Mouse (Mus musculus) kidney, adult 2 months (tissue): ENCODE data around the gene Gpd1.
"Not testable (repeated sequence)": the region's sequence is repeated elsewhere in the genome, so short reads cannot be mapped to it uniquely, and the experiment has no call there.

Experiments used
- CTCF ChIP-seq: fragments of 200-500 bp; conservative IDR thresholded peaks from 2 replicates; pipeline ENCODE4 v1.5.1; 2011; ENCODE audit warnings: low read depth, mild to moderate bottlenecking, control low read depth, low read length, moderate library complexity, mixed read lengths; ENCODE audit not compliant: insufficient read depth, insufficient read length
- POLR2A ChIP-seq: fragments of 200-500 bp; IDR thresholded peaks from one replicate; pipeline ENCODE4 v1.6.1; 2011; ENCODE audit warnings: low read depth, low read length, control low read depth

DNA sequence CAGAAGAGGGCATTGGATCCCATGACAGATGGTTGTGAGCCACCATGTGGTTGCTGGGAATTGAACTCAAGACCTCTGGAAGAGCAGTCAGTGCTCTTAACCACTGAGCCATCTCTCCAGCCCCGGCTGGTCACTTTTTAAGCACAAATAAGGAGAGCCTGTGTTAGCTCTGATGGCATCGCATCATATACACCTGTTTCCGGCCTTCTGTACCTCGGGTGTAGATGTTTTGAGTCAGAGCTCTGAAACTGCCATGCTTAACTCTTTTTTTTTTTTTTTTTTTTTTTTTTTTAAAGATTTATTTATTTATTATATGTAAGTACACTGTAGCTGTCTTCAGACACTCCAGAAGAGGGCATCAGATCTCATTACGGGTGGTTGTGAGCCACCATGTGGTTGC lies 9.7 kb downstream of the Gpd1 start:
- TF ChIP-seq CTCF, POLR2A: not testable (repeated sequence)
